Mouse (Mus musculus): ENCODE data around the gene 5730596B20Rik. TPM values are rescaled to one million over a fixed set of nuclear protein-coding genes. Genes with fewer than 3 reads are reported as not detected.

Gene 5730596B20Rik
- polyA plus RNA-seq, 1 experiment from 2014 or later = 0.57 TPM

DNA sequence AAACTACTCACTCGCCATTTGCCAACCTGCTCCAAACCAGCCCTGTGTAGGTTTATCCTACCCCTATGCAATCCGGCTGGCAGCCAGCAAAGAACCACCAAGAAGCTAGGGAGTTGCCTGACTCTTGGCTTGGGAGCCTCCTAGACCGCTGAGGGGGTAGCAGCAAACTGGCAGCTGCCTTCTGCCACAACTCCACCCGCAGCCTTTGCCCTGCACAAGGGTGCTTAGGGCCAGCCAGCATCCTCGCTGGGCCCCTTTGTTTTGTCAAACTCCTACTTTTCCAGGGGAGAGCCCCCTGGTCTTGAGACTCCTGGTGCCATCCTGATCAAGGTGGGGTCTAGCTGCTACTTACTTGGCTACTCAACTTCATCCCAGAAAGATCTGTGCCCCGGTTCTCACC is 7.4 kb downstream of the 5730596B20Rik start:
- no peak overlapping the region for H3K9ac ChIP-seq (ENCODE audit: low read depth, low read length)
- no peaks in the 10 kb centered on the region for H3K4me1 ChIP-seq (ENCODE audit: control insufficient read depth, insufficient read depth, low read length)
- no peaks in the 10 kb centered on the region for H3K9me3 ChIP-seq (replicated peaks; ENCODE audit: control insufficient read depth, low read length)
- H3K4me3 ChIP-seq (ENCODE audit: low read depth, low read length) = no peak overlapping the region
- H3K27me3 ChIP-seq (ENCODE audit: control insufficient read depth, insufficient read depth, low read length) = peaks cover 100% of the 10 kb centered on the region
- WGBS (ENCODE audit: insufficient replicate concordance) = 6% methylated on average over 6 of the region's 6 CpGs
- H3K36me3 ChIP-seq (ENCODE audit: control insufficient read depth, insufficient read depth, low read length) = no peaks in the 10 kb centered on the region
- H3K27ac ChIP-seq (ENCODE audit: low read depth, low read length) = no peak overlapping the region
- no peak for ATAC-seq (replicated peaks; ENCODE audit: insufficient number of reproducible peaks, low FRiP score, low TSS enrichment)
- H3K4me2 ChIP-seq = no peak overlapping the region

DNA sequence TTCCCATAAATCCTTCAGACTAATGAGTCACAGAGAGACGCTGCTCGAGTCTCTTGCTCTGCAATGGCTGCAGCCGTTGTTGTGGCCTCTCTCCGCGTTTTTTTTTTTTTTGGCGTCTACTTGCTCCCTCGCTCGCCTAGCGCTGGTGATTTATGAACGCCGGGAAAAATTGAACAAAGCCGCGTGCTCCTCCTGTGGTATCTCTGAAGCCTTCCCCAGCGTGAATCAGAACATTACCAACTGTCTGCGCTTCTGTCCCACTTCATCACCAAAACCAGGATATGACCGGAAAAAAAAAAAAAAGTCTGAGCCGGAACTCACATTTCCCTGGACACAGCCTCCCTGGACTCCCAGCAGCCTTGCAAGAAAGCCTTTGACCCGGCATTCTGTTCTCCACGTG is 7.9 kb downstream of the 5730596B20Rik start:
- ATAC-seq (replicated peaks; ENCODE audit: insufficient number of reproducible peaks, low FRiP score, low TSS enrichment) = no peak
- Histone ChIP-seq H3K36me3 (ENCODE audit: control insufficient read depth, insufficient read depth, low read length) (no peaks in the 10 kb centered on the region), H3K4me1 (ENCODE audit: control insufficient read depth, insufficient read depth, low read length) (no peaks in the 10 kb centered on the region), H3K9me3 (replicated peaks; ENCODE audit: control insufficient read depth, low read length) (no peaks in the 10 kb centered on the region), H3K27ac (ENCODE audit: low read depth, low read length) (no peak overlapping the region), H3K9ac (ENCODE audit: low read depth, low read length) (no peak overlapping the region), H3K4me3 (ENCODE audit: low read depth, low read length) (no peak overlapping the region), H3K4me2 (peak overlapping the region; percentile 22), H3K27me3 (ENCODE audit: control insufficient read depth, insufficient read depth, low read length) (peaks cover 100% of the 10 kb centered on the region)
- 2% methylated on average over 19 of the region's 19 CpGs for WGBS (ENCODE audit: insufficient replicate concordance)

DNA sequence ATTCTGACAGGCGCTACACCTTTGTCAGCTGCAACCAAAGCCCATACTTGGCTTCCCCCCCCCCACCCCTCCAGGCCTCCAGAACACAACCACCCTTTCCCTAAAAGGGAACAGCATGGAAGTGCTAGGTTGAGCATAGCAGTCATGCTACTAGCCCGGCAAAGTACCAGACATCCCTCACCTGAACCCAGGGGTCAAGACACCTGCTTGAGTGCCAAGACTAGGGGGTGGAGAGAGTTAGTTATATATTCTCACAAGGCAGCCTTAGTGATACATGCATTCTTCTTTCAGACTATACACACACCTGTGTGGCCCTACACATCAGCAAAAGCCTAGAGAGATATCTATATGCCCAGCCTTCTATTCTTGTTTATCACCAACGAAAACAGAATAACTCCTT is 8.5 kb downstream of the 5730596B20Rik start:
- no peaks in the 10 kb centered on the region for H3K4me1 ChIP-seq (ENCODE audit: control insufficient read depth, insufficient read depth, low read length)
- peaks cover 100% of the 10 kb centered on the region for H3K27me3 ChIP-seq (ENCODE audit: control insufficient read depth, insufficient read depth, low read length)
- H3K36me3 ChIP-seq (ENCODE audit: control insufficient read depth, insufficient read depth, low read length) = no peaks in the 10 kb centered on the region
- H3K27ac ChIP-seq (ENCODE audit: low read depth, low read length) = no peak overlapping the region
- H3K9me3 ChIP-seq (replicated peaks; ENCODE audit: control insufficient read depth, low read length) = no peaks in the 10 kb centered on the region
- no peak overlapping the region for H3K4me3 ChIP-seq (ENCODE audit: low read depth, low read length)
- ATAC-seq (replicated peaks; ENCODE audit: insufficient number of reproducible peaks, low FRiP score, low TSS enrichment) = no peak
- 14% methylated on average over 3 of the region's 3 CpGs for WGBS (ENCODE audit: insufficient replicate concordance)
- no peak overlapping the region for H3K4me2 ChIP-seq
- no peak overlapping the region for H3K9ac ChIP-seq (ENCODE audit: low read depth, low read length)

DNA sequence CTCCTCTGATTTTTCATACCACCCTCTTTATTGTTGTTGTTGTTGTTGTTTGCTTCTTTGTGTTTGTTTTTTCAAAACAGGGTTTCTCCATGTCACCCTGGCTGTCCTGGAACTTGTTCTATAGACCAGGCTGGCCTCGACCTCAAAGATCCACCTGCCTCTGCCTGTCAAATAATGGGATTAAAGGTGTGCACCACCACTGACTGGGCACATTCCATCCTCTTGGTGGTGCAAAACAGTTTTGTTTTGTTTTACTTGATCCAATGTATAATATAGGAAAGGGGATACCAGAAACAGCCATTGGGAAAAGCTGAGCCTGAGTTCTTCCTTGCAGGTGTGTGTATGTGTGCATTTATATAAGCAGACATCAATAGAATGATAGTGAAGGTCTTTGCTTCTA is 9.2 kb downstream of the 5730596B20Rik start:
- no peaks in the 10 kb centered on the region for H3K36me3 ChIP-seq (ENCODE audit: control insufficient read depth, insufficient read depth, low read length)
- no peaks in the 10 kb centered on the region for H3K9me3 ChIP-seq (replicated peaks; ENCODE audit: control insufficient read depth, low read length)
- 30% methylated on average over 1 of the region's 1 CpGs for WGBS (ENCODE audit: insufficient replicate concordance)
- no peak overlapping the region for H3K4me3 ChIP-seq (ENCODE audit: low read depth, low read length)
- no peak overlapping the region for H3K4me2 ChIP-seq
- peaks cover 4% of the 10 kb centered on the region; the same call in 1 of the 2 replicates for H3K4me1 ChIP-seq (ENCODE audit: control insufficient read depth, insufficient read depth, low read length)
- H3K27me3 ChIP-seq (ENCODE audit: control insufficient read depth, insufficient read depth, low read length) = peaks cover 100% of the 10 kb centered on the region
- no peak overlapping the region for H3K27ac ChIP-seq (ENCODE audit: low read depth, low read length)
- H3K9ac ChIP-seq (ENCODE audit: low read depth, low read length) = no peak overlapping the region
- no peak for ATAC-seq (replicated peaks; ENCODE audit: insufficient number of reproducible peaks, low FRiP score, low TSS enrichment)

DNA sequence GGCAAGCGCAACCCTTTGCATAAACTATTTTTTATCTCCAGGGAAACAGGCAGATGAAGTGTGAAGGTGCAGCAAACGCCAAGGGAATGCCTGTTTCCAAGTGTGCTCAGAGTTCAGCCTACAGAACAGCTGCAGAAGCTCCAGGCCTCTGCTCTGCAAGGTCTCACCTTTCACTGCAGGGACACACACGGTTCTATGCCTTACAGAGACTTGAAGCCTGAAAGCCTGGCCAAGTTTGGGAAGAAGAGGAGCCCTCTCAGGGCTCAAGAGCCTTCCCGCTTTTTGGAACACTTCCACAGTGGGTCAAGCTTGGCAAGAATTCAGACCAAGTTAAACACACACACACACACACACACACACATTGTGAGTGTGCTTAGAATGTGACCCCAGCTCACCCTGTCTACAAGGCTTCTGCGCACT is 11.9 kb downstream of the 5730596B20Rik start:
- Histone ChIP-seq H3K9me3 (replicated peaks; ENCODE audit: control insufficient read depth, low read length) (no peaks in the 10 kb centered on the region), H3K27ac (ENCODE audit: low read depth, low read length) (no peak overlapping the region), H3K9ac (ENCODE audit: low read depth, low read length) (no peak overlapping the region), H3K4me3 (ENCODE audit: low read depth, low read length) (no peak overlapping the region), H3K36me3 (ENCODE audit: control insufficient read depth, insufficient read depth, low read length) (no peaks in the 10 kb centered on the region), H3K4me1 (ENCODE audit: control insufficient read depth, insufficient read depth, low read length) (peaks cover 11% of the 10 kb centered on the region; the same call in 1 of the 2 replicates), H3K27me3 (ENCODE audit: control insufficient read depth, insufficient read depth, low read length) (peaks cover 98% of the 10 kb centered on the region), H3K4me2 (no peak overlapping the region)
- no peak for ATAC-seq (replicated peaks; ENCODE audit: insufficient number of reproducible peaks, low FRiP score, low TSS enrichment)
- 16% methylated on average over 5 of the region's 5 CpGs for WGBS (ENCODE audit: insufficient replicate concordance)

DNA sequence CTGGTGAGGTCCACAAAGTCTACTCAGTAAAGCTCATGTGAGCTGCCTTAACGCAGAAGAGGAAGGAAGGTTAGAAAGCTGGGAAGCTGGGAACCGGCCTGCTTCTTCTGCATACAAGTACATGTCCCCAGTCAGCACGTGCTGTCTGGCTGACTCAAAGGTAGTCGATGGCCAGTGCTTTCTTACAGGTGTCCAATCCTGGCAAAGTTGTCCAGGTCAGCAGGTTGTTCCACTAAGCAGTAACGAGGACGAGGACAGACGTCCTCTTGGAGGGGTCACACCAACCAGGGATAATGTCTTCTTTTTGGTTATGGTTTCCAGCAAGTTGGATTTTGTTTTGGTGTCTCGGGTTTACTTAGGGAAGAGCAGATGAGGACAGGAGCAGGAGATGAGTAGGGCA is 12.6 kb downstream of the 5730596B20Rik start:
- H3K36me3 ChIP-seq (ENCODE audit: control insufficient read depth, insufficient read depth, low read length) = no peaks in the 10 kb centered on the region
- no peak overlapping the region for H3K9ac ChIP-seq (ENCODE audit: low read depth, low read length)
- ATAC-seq (replicated peaks; ENCODE audit: insufficient number of reproducible peaks, low FRiP score, low TSS enrichment) = no peak
- no peaks in the 10 kb centered on the region for H3K9me3 ChIP-seq (replicated peaks; ENCODE audit: control insufficient read depth, low read length)
- H3K4me3 ChIP-seq (ENCODE audit: low read depth, low read length) = peak overlapping the region; percentile 18; the same call in 1 of the 2 replicates
- no peak overlapping the region for H3K27ac ChIP-seq (ENCODE audit: low read depth, low read length)
- H3K27me3 ChIP-seq (ENCODE audit: control insufficient read depth, insufficient read depth, low read length) = peaks cover 98% of the 10 kb centered on the region
- H3K4me1 ChIP-seq (ENCODE audit: control insufficient read depth, insufficient read depth, low read length) = peaks cover 11% of the 10 kb centered on the region; the same call in 1 of the 2 replicates
- 6% methylated on average over 8 of the region's 8 CpGs for WGBS (ENCODE audit: insufficient replicate concordance)
- H3K4me2 ChIP-seq = no peak overlapping the region

DNA sequence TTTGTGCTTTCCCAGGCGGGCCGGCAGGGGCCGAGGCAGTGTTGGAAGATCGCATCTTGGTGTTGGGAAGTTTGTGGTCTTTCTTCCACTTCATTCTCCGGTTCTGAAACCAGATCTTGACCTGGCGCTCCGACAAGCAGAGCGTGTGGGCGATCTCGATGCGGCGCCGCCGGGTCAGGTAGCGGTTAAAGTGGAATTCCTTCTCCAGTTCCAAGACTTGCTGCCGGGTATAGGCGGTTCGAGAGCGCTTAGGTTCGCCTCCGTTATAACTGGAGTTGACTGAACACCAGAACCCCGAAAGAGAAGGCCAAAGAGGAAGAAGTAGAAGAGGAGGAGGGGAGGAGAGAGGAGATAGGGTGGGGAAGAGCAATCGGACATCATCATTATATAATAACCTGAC is 13.1 kb downstream of the 5730596B20Rik start:
- Histone ChIP-seq H3K27me3 (ENCODE audit: control insufficient read depth, insufficient read depth, low read length) (peaks cover 97% of the 10 kb centered on the region), H3K27ac (ENCODE audit: low read depth, low read length) (no peak overlapping the region), H3K9me3 (replicated peaks; ENCODE audit: control insufficient read depth, low read length) (no peaks in the 10 kb centered on the region), H3K4me1 (ENCODE audit: control insufficient read depth, insufficient read depth, low read length) (peaks cover 11% of the 10 kb centered on the region; the same call in 1 of the 2 replicates), H3K36me3 (ENCODE audit: control insufficient read depth, insufficient read depth, low read length) (no peaks in the 10 kb centered on the region), H3K9ac (ENCODE audit: low read depth, low read length) (0 out of 2 replicates have a peak overlapping the region, but pooled peaks have one; percentile 22), H3K4me3 (ENCODE audit: low read depth, low read length) (peak overlapping the region; percentile 53; the same call in 1 of the 2 replicates), H3K4me2 (peak overlapping the region; percentile 78)
- ATAC-seq (replicated peaks; ENCODE audit: insufficient number of reproducible peaks, low FRiP score, low TSS enrichment) = no peak
- 1% methylated on average over 23 of the region's 23 CpGs for WGBS (ENCODE audit: insufficient replicate concordance)

DNA sequence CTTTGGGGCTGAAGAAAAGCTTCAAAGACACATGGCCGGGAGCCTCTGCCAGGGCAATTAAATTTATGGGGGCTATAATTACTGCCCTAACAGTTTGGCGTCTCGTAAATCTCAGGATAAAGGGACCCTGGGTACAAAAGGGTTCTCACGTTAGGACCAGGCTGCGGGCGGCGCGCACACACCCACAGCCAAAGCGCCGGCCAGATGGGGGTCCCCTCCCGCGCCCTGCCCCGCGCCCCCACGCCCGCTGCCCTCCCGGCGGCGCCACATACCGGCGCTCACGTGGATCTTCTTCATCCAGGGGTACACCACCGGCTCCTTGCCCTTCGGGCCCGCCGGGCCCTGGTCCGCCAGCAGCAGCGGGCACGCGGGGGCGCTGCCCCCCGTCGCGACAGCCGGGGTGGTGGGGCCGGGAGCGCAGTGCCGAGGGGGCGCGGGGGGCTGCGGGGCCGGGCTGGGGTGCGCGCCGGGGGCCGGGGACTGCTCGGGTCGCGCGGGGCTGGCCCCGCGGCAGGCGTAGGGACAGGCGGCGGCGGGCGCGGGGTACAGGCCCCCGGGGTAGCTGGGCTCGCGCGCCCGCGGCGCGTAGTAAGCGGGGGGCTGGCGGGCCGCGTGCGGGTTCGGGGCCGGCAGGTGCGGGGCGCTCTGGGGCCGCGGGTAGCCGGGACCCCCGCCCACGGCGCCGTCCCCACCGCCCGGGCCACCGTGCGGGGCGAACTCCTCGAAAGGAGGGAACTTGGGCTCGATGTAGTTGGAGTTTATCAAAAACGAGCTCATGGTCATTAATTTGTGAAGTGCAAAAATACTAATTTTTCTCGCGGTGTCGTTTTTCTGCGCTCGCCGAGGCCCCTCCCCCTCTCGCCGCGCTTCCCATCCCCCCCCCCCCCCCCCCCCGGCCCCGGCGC is 13.9 kb downstream of the 5730596B20Rik start, which contains the start of gene Hoxa4:
Hoxa4 (minus strand) TSS at position 848 of the 905 bp plus-strand sequence.
- Histone ChIP-seq H3K36me3 (ENCODE audit: control insufficient read depth, insufficient read depth, low read length) (no peaks in the 10 kb centered on the region), H3K4me3 (ENCODE audit: low read depth, low read length) (peak within 1 kb of the TSS; percentile 53), H3K4me2 (peak within 1 kb of the TSS; percentile 78), H3K9me3 (replicated peaks; ENCODE audit: control insufficient read depth, low read length) (no peaks in the 10 kb centered on the region), H3K4me1 (ENCODE audit: control insufficient read depth, insufficient read depth, low read length) (peaks cover 11% of the 10 kb centered on the region; the same call in 1 of the 2 replicates), H3K27ac (ENCODE audit: low read depth, low read length) (peak within 1 kb of the TSS; percentile 17; the same call in 1 of the 2 replicates), H3K9ac (ENCODE audit: low read depth, low read length) (peak within 1 kb of the TSS; percentile 61; the same call in 1 of the 2 replicates), H3K27me3 (ENCODE audit: control insufficient read depth, insufficient read depth, low read length) (peaks cover 97% of the 10 kb centered on the region)
- under 1% methylated on average over 59 of the region's 102 CpGs for WGBS (ENCODE audit: insufficient replicate concordance)
- no peak for ATAC-seq (replicated peaks; ENCODE audit: insufficient number of reproducible peaks, low FRiP score, low TSS enrichment)
